Mouse (Mus musculus) c-Kit-positive CD71-positive TER-119-positive erythroid progenitor cells, embryonic 14.5 days (primary cell): Measurements from ENCODE around the gene Atm.

Source experiments
- DNase-seq: peaks from one replicate; pipeline ENCODE4 v3.0.0-alpha.2; 2013; ENCODE audit warnings: low spot score

Atm gene

DNA sequence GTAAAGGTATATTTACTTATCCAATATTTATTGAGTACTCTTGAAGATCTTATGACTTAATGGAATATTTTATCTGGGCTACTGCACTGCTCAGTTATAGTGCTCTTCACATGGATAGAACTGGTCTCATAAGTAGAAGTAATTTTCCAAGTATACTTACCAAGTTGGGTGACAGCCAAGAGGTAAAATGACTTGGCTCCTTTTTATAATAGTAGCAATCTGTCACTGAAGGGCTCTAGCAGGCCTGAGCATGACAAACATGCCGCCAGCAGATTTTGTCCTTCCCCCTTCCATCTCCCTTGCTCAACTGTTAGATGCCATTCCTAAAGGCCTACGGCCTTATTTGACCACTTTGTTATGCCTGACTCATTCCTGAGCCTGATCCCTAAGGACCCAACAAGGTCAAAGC is 127.6 kb downstream of the Atm start:
- DNase-seq = no peak

GRCm38 (mm10) chr9:53408548-53408947 is 128.0 kb downstream of the Atm start:
- DNase-seq = no peak

DNA sequence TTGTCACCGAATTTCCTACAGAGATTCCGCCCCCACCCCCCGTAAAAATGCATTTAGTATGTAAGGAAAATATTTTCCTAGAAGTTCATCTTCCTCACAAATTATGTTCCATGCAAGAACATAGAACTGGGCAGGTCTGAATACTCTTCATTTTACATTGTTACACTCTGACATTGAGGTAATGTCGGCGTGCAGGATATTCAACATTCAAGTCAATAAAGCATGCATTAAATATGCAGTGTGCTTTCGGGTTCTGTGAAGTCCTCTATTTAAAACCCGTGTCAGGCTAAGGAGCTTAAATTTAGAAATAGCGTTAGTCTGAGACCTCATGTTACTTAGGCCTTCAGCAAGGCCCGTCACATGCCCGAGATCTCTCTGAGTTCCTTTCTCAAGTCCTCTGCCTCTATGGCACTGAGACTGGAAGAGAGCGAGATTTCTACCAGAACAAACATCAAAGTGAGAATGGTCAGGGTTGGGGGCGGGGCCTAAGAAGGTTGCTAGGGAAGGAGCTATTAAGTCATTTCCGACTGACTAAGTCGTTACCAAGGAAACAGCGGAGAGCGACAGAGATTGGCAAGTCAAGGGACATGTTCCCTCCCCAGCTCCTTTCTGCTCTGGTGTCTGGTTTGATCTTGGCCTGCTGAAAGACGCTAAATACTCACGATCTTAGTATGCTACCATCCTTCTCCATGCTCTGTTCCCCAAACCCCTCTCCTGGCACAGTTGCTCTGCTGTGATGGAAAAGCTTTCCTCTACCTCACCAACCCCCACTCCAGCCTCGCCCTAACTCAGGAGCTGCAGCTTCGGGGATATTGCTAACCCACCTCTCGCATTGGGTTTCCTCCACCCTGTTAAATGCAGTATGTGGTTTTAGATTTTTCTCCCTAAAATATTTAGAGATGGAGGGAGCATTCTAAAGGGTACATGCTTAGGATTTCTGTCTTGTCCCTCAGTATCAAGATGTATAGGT is 131.5 kb downstream of the Atm start:
- DNase-seq = peak; percentile 35

DNA sequence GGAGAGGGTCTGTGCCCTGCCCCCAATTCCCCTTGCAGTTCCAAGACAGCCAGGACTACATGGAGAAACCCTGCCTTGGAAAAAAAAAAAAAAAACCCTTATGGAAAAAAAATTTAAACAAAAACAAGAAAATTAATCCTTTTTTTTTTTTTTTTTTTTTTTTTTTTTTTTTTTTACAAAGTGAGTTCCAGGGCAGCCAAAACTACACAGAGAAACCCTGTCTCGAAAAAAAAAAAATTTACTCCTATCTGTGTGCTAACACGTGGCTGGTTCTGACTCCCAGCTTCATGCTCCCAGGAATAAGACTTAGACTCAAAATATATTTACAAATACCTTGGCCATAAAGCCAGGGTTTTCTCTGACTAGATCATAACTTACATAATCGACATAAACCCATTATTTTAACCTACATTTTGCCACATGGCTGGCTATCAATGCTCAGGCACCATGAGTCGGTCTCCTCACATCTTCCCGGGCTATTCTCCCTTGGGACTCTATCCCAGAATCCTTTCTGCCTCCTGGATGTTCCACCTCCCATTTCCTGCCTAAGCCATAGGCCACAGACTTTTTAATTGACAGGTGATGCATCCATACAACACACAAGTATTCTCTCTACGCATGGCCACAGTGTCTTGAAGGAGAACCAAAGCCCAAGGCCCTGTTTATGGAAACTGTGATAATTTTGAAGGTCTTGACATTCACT is 132.3 kb downstream of the Atm start:
- no peak for DNase-seq

- no peak for DNase-seq
Observed at GRCm38 (mm10) chr9:53402991-53403390, 133.5 kb downstream of the Atm start.

GRCm38 (mm10) chr9:53402291-53402711 is 134.2 kb downstream of the Atm start, which contains the start of gene 4930550C14Rik:
TSS of gene 4930550C14Rik (plus strand) at chr9:53402325.
- no peak for DNase-seq

- DNase-seq = no peak
Observed at GRCm38 (mm10) chr9:53401146-53401545, 135.4 kb downstream of the Atm start.

GRCm38 (mm10) chr9:53400696-53401095 is 135.8 kb downstream of the Atm start:
- no peak for DNase-seq

DNA sequence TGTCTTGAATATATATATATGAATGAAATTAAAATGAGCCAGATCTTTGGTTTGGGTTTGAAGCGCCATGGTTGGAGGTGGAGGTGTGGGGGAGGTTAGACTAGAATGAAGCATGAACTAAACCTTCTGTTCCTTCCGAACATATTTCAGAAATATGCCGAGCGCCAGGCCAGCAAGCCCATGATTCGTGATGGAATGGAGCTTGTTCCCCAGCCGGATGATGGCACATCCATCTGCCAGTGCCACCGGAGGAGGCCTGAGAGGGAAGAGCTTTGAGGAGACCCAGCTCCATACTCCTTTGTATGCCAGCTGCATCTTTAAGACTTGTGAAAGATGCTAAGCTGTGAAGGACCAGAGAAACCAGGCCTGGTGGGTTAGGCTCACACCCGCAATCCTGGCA is 137.0 kb downstream of the Atm start:
- DNase-seq = no peak

GRCm38 (mm10) chr9:53398388-53398700 is 138.2 kb downstream of the Atm start:
- DNase-seq = peak; percentile 60

- no peak for DNase-seq
Observed at GRCm38 (mm10) chr9:53397685-53398387, 138.7 kb downstream of the Atm start.

GRCm38 (mm10) chr9:53390136-53390535 is 146.4 kb downstream of the Atm start:
- DNase-seq = no peak
